Mouse (Mus musculus) limb, embryonic 13.5 days (tissue): ENCODE measurements around the gene Mlh3. TPM values are rescaled to one million over a fixed set of nuclear protein-coding genes. Genes with fewer than 3 reads are reported as not detected.

Experiments
- ATAC-seq: fragments of 200-750 bp; cut with Nextera tagmentation; 2 replicates; pipeline ENCODE4 v1.8.0; 2017; ENCODE audit warnings: low read depth, moderate number of reproducible peaks, moderate TSS enrichment; ENCODE audit not compliant: low FRiP score
- H3K27ac ChIP-seq: fragments of 300-500 bp; sonication (generic); 2 replicates; pipeline ENCODE4 v1.5.1; 2015; ENCODE audit warnings: inconsistent platforms, mild to moderate bottlenecking, moderate library complexity
- H3K27me3 ChIP-seq: fragments of 300-500 bp; sonication (generic); 2 replicates; pipeline ENCODE4 v1.6.1; 2015; ENCODE audit warnings: mild to moderate bottlenecking, inconsistent platforms
- H3K36me3 ChIP-seq: fragments of 300-500 bp; sonication (generic); 2 replicates; pipeline ENCODE4 v1.6.1; 2015; ENCODE audit warnings: inconsistent platforms, mild to moderate bottlenecking, moderate library complexity
- H3K4me1 ChIP-seq: fragments of 300-500 bp; sonication (generic); 2 replicates; pipeline ENCODE4 v1.6.1; 2015; ENCODE audit warnings: inconsistent platforms
- H3K4me2 ChIP-seq: fragments of 300-500 bp; sonication (generic); replicated peaks from 2 replicates; pipeline ENCODE4 v1.6.1; 2015; ENCODE audit warnings: inconsistent platforms, mild to moderate bottlenecking, moderate library complexity
- H3K4me3 ChIP-seq: fragments of 300-500 bp; sonication (generic); 2 replicates; pipeline ENCODE4 v1.5.1; 2015; ENCODE audit warnings: moderate library complexity, mild to moderate bottlenecking, inconsistent platforms
- H3K9ac ChIP-seq: fragments of 300-500 bp; sonication (generic); 2 replicates; pipeline ENCODE4 v1.6.1; 2015; ENCODE audit warnings: mild to moderate bottlenecking, inconsistent platforms
- H3K9me3 ChIP-seq: fragments of 300-500 bp; sonication (generic); 2 replicates; pipeline ENCODE4 v1.6.1; 2016; ENCODE audit warnings: inconsistent platforms
- WGBS: fragments of 180-500 bp; shearing (Covaris S2); methylation state at CpG from one replicate; pipeline ENCODE4 v1.1.7; 2015; 5-methylcytosine and 5-hydroxymethylcytosine counted together
- polyA plus RNA-seq: library from polyadenylated mRNA; unstranded; fragments of >200 nt; fragmentation: Nextera tagmentation; extraction: Ambion mirVana; gene quantifications from 2 replicates; pipeline ENCODE4 v1.2.1, GENCODE M21; 2015

Gene Mlh3
- polyA plus RNA-seq, 1 experiment from 2014 or later: 10.8 TPM

GRCm38 (mm10) chr12:85219236-85219904 is 51.0 kb downstream of the Mlh3 start, which contains the start of gene Eif2b2:
Gene Eif2b2, plus strand, starts transcription at chr12:85219481.
- peak; percentile 99 for ATAC-seq
- Histone ChIP-seq H3K9ac (peak within 1 kb of the TSS; percentile 82), H3K9me3 (no peaks in the 10 kb centered on the region), H3K36me3 (peaks cover 34% of the 10 kb centered on the region), H3K4me2 (peak within 1 kb of the TSS; percentile 80), H3K27ac (peak within 1 kb of the TSS; percentile 67; the same call in 1 of the 2 replicates), H3K4me3 (peak within 1 kb of the TSS; percentile 84), H3K4me1 (peaks cover 22% of the 10 kb centered on the region), H3K27me3 (no peaks in the 10 kb centered on the region)
- WGBS: under 1% methylated on average over 53 of the region's 54 CpGs

DNA sequence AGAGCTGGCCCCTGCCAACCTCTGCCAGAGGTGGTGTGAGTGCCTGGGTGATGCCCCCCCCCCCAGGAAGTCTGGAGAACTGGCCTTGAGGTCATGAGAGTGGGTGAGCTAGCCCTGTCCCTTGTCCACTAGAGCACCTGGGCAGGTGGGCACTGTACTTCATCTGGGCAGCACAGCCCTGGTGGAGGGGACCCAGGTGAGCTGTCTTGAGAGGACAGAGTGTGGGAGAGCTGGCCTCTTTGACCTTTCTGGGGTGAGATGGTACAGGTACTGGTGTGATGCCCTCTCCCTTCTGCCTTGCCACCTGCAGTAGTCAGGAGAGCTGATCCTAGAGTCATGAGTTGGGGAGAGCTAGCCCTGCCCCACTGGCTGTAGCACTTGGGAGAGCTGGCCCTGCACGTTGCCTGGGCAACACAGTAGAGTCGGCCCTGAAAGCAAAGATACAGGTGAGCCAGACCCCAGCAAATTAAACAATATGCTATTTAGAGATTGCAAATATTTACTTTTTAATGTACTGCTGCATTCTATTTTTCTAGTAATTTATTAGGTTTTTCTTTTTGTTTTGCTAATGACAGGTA is 52.6 kb downstream of the Mlh3 start:
- peaks cover 19% of the 10 kb centered on the region for H3K36me3 ChIP-seq
- ATAC-seq: no peak
- no peaks in the 10 kb centered on the region for H3K9me3 ChIP-seq
- H3K27ac ChIP-seq: no peak overlapping the region
- H3K4me3 ChIP-seq: no peak overlapping the region
- H3K27me3 ChIP-seq: no peaks in the 10 kb centered on the region
- WGBS: 92% methylated on average over 2 of the region's 2 CpGs
- H3K4me1 ChIP-seq: peaks cover 22% of the 10 kb centered on the region
- H3K9ac ChIP-seq: no peak overlapping the region
- no peak overlapping the region for H3K4me2 ChIP-seq

GRCm38 (mm10) chr12:85215031-85215430 is 55.4 kb downstream of the Mlh3 start:
- H3K4me3 ChIP-seq: no peak overlapping the region
- peaks cover 8% of the 10 kb centered on the region for H3K4me1 ChIP-seq
- H3K27ac ChIP-seq: no peak overlapping the region
- H3K36me3 ChIP-seq: no peaks in the 10 kb centered on the region
- ATAC-seq: no peak
- WGBS: 45% methylated on average over 5 of the region's 5 CpGs
- no peaks in the 10 kb centered on the region for H3K9me3 ChIP-seq
- H3K4me2 ChIP-seq: no peak overlapping the region
- no peak overlapping the region for H3K9ac ChIP-seq
- no peaks in the 10 kb centered on the region for H3K27me3 ChIP-seq

DNA sequence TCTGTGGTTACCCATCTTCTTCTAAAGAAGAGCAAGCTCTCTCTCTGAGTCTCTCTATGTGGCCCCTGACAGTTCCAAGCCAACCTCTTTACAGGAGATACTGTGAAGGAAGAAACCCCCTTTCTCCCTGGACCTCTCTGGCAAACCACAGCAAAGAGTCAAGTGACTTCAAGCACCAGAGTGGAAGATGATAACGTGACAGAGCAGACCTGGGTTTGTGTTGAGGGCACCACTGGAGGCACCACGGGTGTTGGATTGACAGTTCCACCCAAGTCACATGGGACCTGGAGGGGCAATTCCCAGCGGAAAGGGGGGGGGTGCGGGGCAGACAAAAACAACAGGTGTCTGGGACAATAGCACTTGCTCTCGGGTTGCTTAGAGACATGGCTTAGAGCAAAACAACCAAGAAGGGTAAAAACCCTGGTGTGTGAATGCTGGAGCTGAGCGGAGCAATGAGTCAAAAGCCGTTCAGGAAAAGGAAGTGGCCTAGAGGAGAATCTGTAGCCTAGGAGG is 61.7 kb downstream of the Mlh3 start:
- no peak for ATAC-seq
- H3K9ac ChIP-seq: no peak overlapping the region
- H3K4me1 ChIP-seq: 0 out of 2 replicates have a peak, but pooled peaks cover 7% of the 10 kb centered on the region
- 42% methylated on average over 7 of the region's 7 CpGs for WGBS
- H3K4me2 ChIP-seq: no peak overlapping the region
- no peaks in the 10 kb centered on the region for H3K36me3 ChIP-seq
- no peak overlapping the region for H3K4me3 ChIP-seq
- no peaks in the 10 kb centered on the region for H3K9me3 ChIP-seq
- no peak overlapping the region for H3K27ac ChIP-seq
- no peaks in the 10 kb centered on the region for H3K27me3 ChIP-seq

GRCm38 (mm10) chr12:85205425-85205824 is 65.0 kb downstream of the Mlh3 start:
- H3K9me3 ChIP-seq: no peaks in the 10 kb centered on the region
- peaks cover 24% of the 10 kb centered on the region for H3K4me1 ChIP-seq
- no peak overlapping the region for H3K4me2 ChIP-seq
- no peak for ATAC-seq
- no peak overlapping the region for H3K4me3 ChIP-seq
- no peaks in the 10 kb centered on the region for H3K36me3 ChIP-seq
- no peak overlapping the region for H3K27ac ChIP-seq
- WGBS: 89% methylated on average over 10 of the region's 10 CpGs
- H3K9ac ChIP-seq: no peak overlapping the region
- H3K27me3 ChIP-seq: no peaks in the 10 kb centered on the region

- ATAC-seq: no peak
- H3K9ac ChIP-seq: no peak overlapping the region
- WGBS: 58% methylated on average over 8 of the region's 8 CpGs
- no peaks in the 10 kb centered on the region for H3K27me3 ChIP-seq
- H3K27ac ChIP-seq: no peak overlapping the region
- H3K4me1 ChIP-seq: peaks cover 26% of the 10 kb centered on the region
- no peaks in the 10 kb centered on the region for H3K9me3 ChIP-seq
- H3K4me2 ChIP-seq: no peak overlapping the region
- H3K36me3 ChIP-seq: no peaks in the 10 kb centered on the region
- no peak overlapping the region for H3K4me3 ChIP-seq
Measured at GRCm38 (mm10) chr12:85204105-85204504, 66.3 kb downstream of the Mlh3 start.

DNA sequence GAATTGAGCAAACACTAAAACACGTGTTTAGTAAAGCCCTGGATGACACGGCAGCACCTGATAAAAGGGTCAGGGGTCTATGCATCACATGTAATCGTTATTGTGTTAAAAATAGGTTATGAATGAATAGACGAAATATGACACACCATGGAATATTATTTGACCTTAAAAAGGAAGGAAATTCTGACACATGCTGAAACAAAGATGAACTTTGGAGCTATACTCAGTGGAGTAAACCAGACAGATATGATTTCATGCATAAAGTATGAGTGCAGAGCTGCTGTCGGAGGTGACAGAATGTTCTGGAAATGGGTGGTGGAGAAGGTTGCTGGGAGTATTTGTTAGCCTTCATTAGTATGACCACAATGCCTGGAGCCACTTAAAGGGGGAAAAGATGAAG is 66.7 kb downstream of the Mlh3 start:
- H3K36me3 ChIP-seq: no peaks in the 10 kb centered on the region
- no peaks in the 10 kb centered on the region for H3K27me3 ChIP-seq
- H3K9me3 ChIP-seq: no peaks in the 10 kb centered on the region
- H3K4me1 ChIP-seq: peaks cover 26% of the 10 kb centered on the region
- no peak overlapping the region for H3K27ac ChIP-seq
- no peak overlapping the region for H3K4me2 ChIP-seq
- H3K9ac ChIP-seq: no peak overlapping the region
- 81% methylated on average over 5 of the region's 5 CpGs for WGBS
- ATAC-seq: no peak
- no peak overlapping the region for H3K4me3 ChIP-seq

- H3K4me2 ChIP-seq: no peak overlapping the region
- H3K36me3 ChIP-seq: no peaks in the 10 kb centered on the region
- H3K9ac ChIP-seq: no peak overlapping the region
- peaks cover 39% of the 10 kb centered on the region for H3K4me1 ChIP-seq
- H3K4me3 ChIP-seq: no peak overlapping the region
- H3K27me3 ChIP-seq: no peaks in the 10 kb centered on the region
- ATAC-seq: no peak
- no peaks in the 10 kb centered on the region for H3K9me3 ChIP-seq
- 76% methylated on average over 7 of the region's 7 CpGs for WGBS
- H3K27ac ChIP-seq: no peak overlapping the region
Measured at GRCm38 (mm10) chr12:85202191-85202590, 68.2 kb downstream of the Mlh3 start.

DNA sequence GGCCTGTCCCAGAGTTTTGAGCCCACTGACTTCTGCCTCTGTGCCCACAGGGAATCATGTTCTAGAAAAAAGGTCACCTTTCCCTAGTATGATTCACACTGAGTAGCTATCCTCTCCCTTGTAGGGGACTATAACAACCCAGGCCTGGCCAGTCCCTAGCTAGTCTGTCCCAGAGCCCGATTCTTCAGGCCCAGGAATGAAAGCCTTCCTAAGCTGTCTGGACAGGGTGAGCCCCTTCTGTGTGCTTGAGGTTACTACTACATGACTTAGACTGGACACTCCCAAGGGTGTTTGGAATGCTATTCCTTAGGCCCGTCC is 68.6 kb downstream of the Mlh3 start:
- peak overlapping the region; percentile 44; the same call in 1 of the 2 replicates for H3K4me2 ChIP-seq
- no peak overlapping the region for H3K4me3 ChIP-seq

DNA sequence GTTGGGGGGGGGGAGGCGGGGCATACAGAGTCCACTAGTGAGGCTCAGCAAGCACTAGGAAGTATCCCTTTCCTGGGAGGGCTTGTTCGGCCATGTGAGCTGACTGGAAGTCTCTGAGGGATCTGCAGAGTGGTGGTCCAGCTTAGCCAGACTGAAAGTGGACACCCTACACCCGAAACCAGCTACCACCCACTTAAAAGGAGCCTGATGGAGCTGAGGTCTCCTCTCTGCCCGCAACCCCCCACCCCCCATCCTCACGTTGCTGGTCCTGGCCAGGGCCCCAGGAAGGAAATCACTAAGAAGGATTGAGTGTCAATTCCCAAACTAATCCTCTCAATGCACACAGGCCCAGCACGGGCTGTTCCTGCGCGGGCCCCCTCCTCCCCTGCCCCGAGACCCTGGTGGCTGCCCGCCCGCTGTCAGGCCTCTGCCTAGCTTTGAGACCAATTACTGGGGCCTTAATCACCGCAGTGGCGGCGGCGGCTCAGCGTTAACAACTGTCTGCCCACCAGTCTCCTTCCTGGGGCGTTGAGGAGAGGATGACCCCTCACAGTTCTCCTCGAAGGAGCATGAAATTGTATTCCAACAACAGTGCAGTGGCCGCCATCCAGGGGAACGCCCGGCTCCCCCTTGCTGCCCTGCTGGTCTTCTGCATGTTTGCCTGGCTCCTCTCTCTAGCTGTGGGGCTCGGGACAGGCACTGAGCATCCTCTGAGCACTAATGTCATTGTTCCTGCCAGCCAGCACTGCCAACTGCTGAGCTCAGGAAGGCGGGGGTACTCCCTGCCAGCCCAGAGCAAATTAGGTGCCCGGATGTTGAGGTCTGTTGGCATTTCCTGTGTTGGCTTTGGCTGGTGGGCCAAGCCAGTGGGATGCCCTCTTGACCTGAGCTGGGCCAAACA is 69.2 kb downstream of the Mlh3 start:
- peak; percentile 67 for ATAC-seq
- H3K27ac ChIP-seq: peak overlapping the region; percentile 39; the same call in 1 of the 2 replicates
- no peaks in the 10 kb centered on the region for H3K9me3 ChIP-seq
- H3K4me2 ChIP-seq: peak overlapping the region; percentile 44
- no peak overlapping the region for H3K4me3 ChIP-seq
- no peaks in the 10 kb centered on the region for H3K36me3 ChIP-seq
- WGBS: 13% methylated on average over 24 of the region's 24 CpGs
- peak overlapping the region; percentile 21; the same call in 1 of the 2 replicates for H3K9ac ChIP-seq
- H3K27me3 ChIP-seq: no peaks in the 10 kb centered on the region
- peaks cover 47% of the 10 kb centered on the region for H3K4me1 ChIP-seq

More for the DNA sequence above, 68.6 kb downstream of the Mlh3 start:
- Histone ChIP-seq H3K27ac (peak overlapping the region; percentile 39; the same call in 1 of the 2 replicates), H3K9ac (no peak overlapping the region), H3K27me3 (no peaks in the 10 kb centered on the region), H3K9me3 (no peaks in the 10 kb centered on the region), H3K4me1 (peaks cover 43% of the 10 kb centered on the region), H3K36me3 (no peaks in the 10 kb centered on the region)
- ATAC-seq: no peak
- WGBS: 75% methylated on average over 2 of the region's 2 CpGs

DNA sequence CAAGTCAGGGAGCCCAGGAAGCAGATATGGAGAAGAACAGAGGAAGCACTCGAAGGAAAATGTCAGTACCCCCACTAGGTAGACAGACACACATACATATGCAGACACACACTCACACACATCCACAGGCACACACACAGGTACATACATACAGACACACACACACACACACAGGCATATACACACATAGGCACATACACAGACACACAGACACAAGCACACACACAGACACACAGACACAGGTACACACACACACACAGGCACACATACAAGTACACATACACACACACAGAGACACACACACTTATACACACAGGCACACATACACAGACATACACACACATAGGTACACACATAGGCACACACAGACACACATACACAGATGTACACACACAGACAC is 70.4 kb downstream of the Mlh3 start:
- Histone ChIP-seq H3K4me2 (no peak overlapping the region), H3K9ac (no peak overlapping the region), H3K27ac (no peak overlapping the region), H3K27me3 (no peaks in the 10 kb centered on the region), H3K4me1 (peaks cover 54% of the 10 kb centered on the region), H3K9me3 (no peaks in the 10 kb centered on the region), H3K4me3 (no peak overlapping the region), H3K36me3 (no peaks in the 10 kb centered on the region)
- no peak for ATAC-seq
- WGBS: 74% methylated on average over 1 of the region's 1 CpGs

- 0 out of 2 replicates have a peak overlapping the region, but pooled peaks have one; percentile 39 for H3K9ac ChIP-seq
- H3K4me2 ChIP-seq: no peak overlapping the region; the same call in 1 of the 2 replicates
- no peak overlapping the region for H3K4me3 ChIP-seq
- no peak for ATAC-seq
- no peaks in the 10 kb centered on the region for H3K27me3 ChIP-seq
- WGBS: 14% methylated on average over 8 of the region's 8 CpGs
- H3K4me1 ChIP-seq: peaks cover 68% of the 10 kb centered on the region
- H3K36me3 ChIP-seq: no peaks in the 10 kb centered on the region
- H3K27ac ChIP-seq: no peak overlapping the region
- H3K9me3 ChIP-seq: no peaks in the 10 kb centered on the region
Measured at GRCm38 (mm10) chr12:85197936-85198335, 72.5 kb downstream of the Mlh3 start.
